Mouse (Mus musculus) stomach, postnatal 0 days (tissue): Measurements from ENCODE around the gene Aqr. TPM values are rescaled to one million over a fixed set of nuclear protein-coding genes. Genes with fewer than 3 reads are reported as not detected.
A peak's percentile ranks its signal among the peaks of the same experiment; 100 is the strongest.

Experiments used
- ATAC-seq: fragments of 200-750 bp; cut with Nextera tagmentation; 2 replicates; pipeline ENCODE4 v1.8.0; 2017; ENCODE audit not compliant: low FRiP score, low TSS enrichment
- DNase-seq: peaks from one replicate; pipeline ENCODE4 v3.0.0-alpha.2; 2016; ENCODE audit warnings: low spot score
- H3K27ac ChIP-seq: fragments of 300-500 bp; sonication (generic); replicated peaks from 2 replicates; pipeline ENCODE4 v1.5.1; 2014; ENCODE audit warnings: mild to moderate bottlenecking, control low read depth
- H3K27me3 ChIP-seq: fragments of 300-500 bp; sonication (generic); 2 replicates; pipeline ENCODE4 v1.6.1; 2014; ENCODE audit warnings: low read length; ENCODE audit not compliant: control insufficient read depth, insufficient read depth
- H3K36me3 ChIP-seq: fragments of 300-500 bp; sonication (generic); 2 replicates; pipeline ENCODE4 v1.6.1; 2014; ENCODE audit warnings: low read length, mixed read lengths; ENCODE audit not compliant: control insufficient read depth, insufficient read depth
- H3K4me1 ChIP-seq: fragments of 300-500 bp; sonication (generic); replicated peaks from 2 replicates; pipeline ENCODE4 v1.6.1; 2014; ENCODE audit warnings: antibody characterized with exemption; ENCODE audit not compliant: control insufficient read depth, insufficient read depth
- H3K4me2 ChIP-seq: fragments of 300-500 bp; sonication (generic); replicated peaks from 2 replicates; pipeline ENCODE4 v1.6.1; 2014; ENCODE audit warnings: low read depth, mild to moderate bottlenecking, control low read depth, moderate library complexity
- H3K4me3 ChIP-seq: fragments of 300-500 bp; sonication (generic); 2 replicates; pipeline ENCODE4 v1.5.1; 2014; ENCODE audit warnings: low read depth, low read length, control low read depth
- H3K9ac ChIP-seq: fragments of 300-500 bp; sonication (generic); 2 replicates; pipeline ENCODE4 v1.6.1; 2014; ENCODE audit warnings: mild to moderate bottlenecking, low read length, control low read depth, mixed read lengths
- H3K9me3 ChIP-seq: fragments of 300-500 bp; sonication (generic); 2 replicates; pipeline ENCODE4 v1.6.1; 2016; ENCODE audit warnings: low read length; ENCODE audit not compliant: control insufficient read depth
- CTCF ChIP-seq: IDR thresholded peaks from 2 replicates; pipeline ENCODE4 v1.5.1; 2016; ENCODE audit warnings: antibody characterized with exemption, low read depth, mild to moderate bottlenecking, moderate library complexity
- EP300 ChIP-seq: optimal IDR thresholded peaks from 2 replicates; pipeline ENCODE3; 2016; ENCODE audit warnings: antibody characterized with exemption
- WGBS: fragments of 180-500 bp; shearing (Covaris S2); extraction: QIAGEN DNeasy Blood & Tissue Kit; methylation state at CpG from one replicate; pipeline ENCODE4 v1.1.7; 2014; 5-methylcytosine and 5-hydroxymethylcytosine counted together
- polyA plus RNA-seq: library from polyadenylated mRNA; unstranded; fragments of >200 nt; fragmentation: Nextera tagmentation; extraction: Ambion mirVana; gene quantifications from 2 replicates; pipeline ENCODE4 v1.2.1, GENCODE M21; 2015

The Aqr gene
- polyA plus RNA-seq, 1 experiment from 2014 or later, result 21.4 TPM

GRCm38 (mm10) chr2:114089862-114090261 lies 97.0 kb downstream of the Aqr start:
- H3K27me3 ChIP-seq, result no peaks in the 10 kb centered on the region
- ATAC-seq (no peak), DNase-seq (no peak)
- no peaks in the 10 kb centered on the region for H3K36me3 ChIP-seq
- WGBS, result 89% methylated on average over 3 of the region's 3 CpGs
- no peak for TF ChIP-seq EP300
- TF ChIP-seq CTCF, result no peak
- H3K27ac ChIP-seq, result no peak overlapping the region
- H3K4me1 ChIP-seq, result no peaks in the 10 kb centered on the region
- no peak overlapping the region for H3K4me3 ChIP-seq
- no peak overlapping the region for H3K4me2 ChIP-seq
- H3K9ac ChIP-seq, result no peak overlapping the region
- H3K9me3 ChIP-seq, result no peaks in the 10 kb centered on the region

GRCm38 (mm10) chr2:114087271-114087670 lies 99.6 kb downstream of the Aqr start:
- ATAC-seq, result no peak
- no peaks in the 10 kb centered on the region for H3K36me3 ChIP-seq

GRCm38 (mm10) chr2:114071876-114072275 lies 114.9 kb downstream of the Aqr start:
- no peak for DNase-seq
- Histone ChIP-seq H3K36me3 (no peaks in the 10 kb centered on the region), H3K4me3 (no peak overlapping the region), H3K9me3 (no peaks in the 10 kb centered on the region), H3K27ac (no peak overlapping the region), H3K4me1 (no peaks in the 10 kb centered on the region), H3K27me3 (no peaks in the 10 kb centered on the region), H3K4me2 (no peak overlapping the region), H3K9ac (no peak overlapping the region)
- TF ChIP-seq EP300, result no peak
- TF ChIP-seq CTCF, result no peak
- ATAC-seq, result no peak
- 76% methylated on average over 2 of the region's 2 CpGs for WGBS

More at GRCm38 (mm10) chr2:114087271-114087670, 99.6 kb downstream of the Aqr start:
- no peaks in the 10 kb centered on the region for H3K4me1 ChIP-seq
- no peak overlapping the region for H3K4me3 ChIP-seq
- TF ChIP-seq EP300 (no peak), CTCF (no peak)
- 71% methylated on average over 1 of the region's 1 CpGs for WGBS
- no peak for DNase-seq
- no peaks in the 10 kb centered on the region for H3K9me3 ChIP-seq
- no peak overlapping the region for H3K4me2 ChIP-seq
- no peaks in the 10 kb centered on the region for H3K27me3 ChIP-seq
- H3K9ac ChIP-seq, result no peak overlapping the region
- H3K27ac ChIP-seq, result no peak overlapping the region

GRCm38 (mm10) chr2:114066226-114066625 lies 120.6 kb downstream of the Aqr start:
- no peak for ATAC-seq
- Histone ChIP-seq H3K4me1 (no peaks in the 10 kb centered on the region), H3K36me3 (no peaks in the 10 kb centered on the region), H3K27me3 (no peaks in the 10 kb centered on the region), H3K4me3 (no peak overlapping the region), H3K9me3 (no peaks in the 10 kb centered on the region), H3K27ac (no peak overlapping the region), H3K9ac (no peak overlapping the region), H3K4me2 (no peak overlapping the region)
- no peak for DNase-seq
- WGBS, result 63% methylated on average over 3 of the region's 3 CpGs
- TF ChIP-seq CTCF (no peak), EP300 (no peak)

GRCm38 (mm10) chr2:114064004-114064403 lies 122.8 kb downstream of the Aqr start:
- Histone ChIP-seq H3K9ac (no peak overlapping the region), H3K4me1 (no peaks in the 10 kb centered on the region), H3K27ac (no peak overlapping the region), H3K4me3 (no peak overlapping the region), H3K9me3 (no peaks in the 10 kb centered on the region), H3K4me2 (no peak overlapping the region), H3K27me3 (no peaks in the 10 kb centered on the region), H3K36me3 (no peaks in the 10 kb centered on the region)
- ATAC-seq, result no peak
- DNase-seq, result no peak
- TF ChIP-seq CTCF, result 0 out of 2 replicates have a peak, but pooled peaks have one; percentile 7
- TF ChIP-seq EP300, result no peak
- WGBS, result 64% methylated on average over 2 of the region's 2 CpGs

- no peak overlapping the region for H3K4me3 ChIP-seq
- no peaks in the 10 kb centered on the region for H3K36me3 ChIP-seq
- TF ChIP-seq EP300 (no peak), CTCF (no peak)
- no peaks in the 10 kb centered on the region for H3K4me1 ChIP-seq
- ATAC-seq, result no peak
- no peak overlapping the region for H3K4me2 ChIP-seq
- H3K27ac ChIP-seq, result no peak overlapping the region
- no peaks in the 10 kb centered on the region for H3K9me3 ChIP-seq
- DNase-seq, result no peak
- H3K9ac ChIP-seq, result no peak overlapping the region
- WGBS, result 54% methylated on average over 6 of the region's 6 CpGs
- no peaks in the 10 kb centered on the region for H3K27me3 ChIP-seq
Observed at GRCm38 (mm10) chr2:114060071-114060591, 126.7 kb downstream of the Aqr start.
